Mouse (Mus musculus) brain, embryonic 14.5 days (tissue): ENCODE results near the gene Klhl42.

Experiments
- CTCF ChIP-seq: fragments of 200-500 bp; IDR thresholded peaks from 2 replicates; pipeline ENCODE4 v1.5.1; 2012; ENCODE audit warnings: inconsistent platforms, mild to moderate bottlenecking, moderate library complexity, borderline replicate concordance; ENCODE audit not compliant: insufficient read depth, insufficient read length; ENCODE audit errors: extremely low read depth
- POLR2A ChIP-seq: fragments of 200-500 bp; IDR thresholded peaks from 2 replicates; pipeline ENCODE4 v1.6.1; 2012; ENCODE audit warnings: mild to moderate bottlenecking, inconsistent platforms, borderline replicate concordance; ENCODE audit not compliant: poor library complexity, insufficient read depth, insufficient read length, severe bottlenecking; ENCODE audit errors: extremely low read depth

- TF ChIP-seq CTCF (no peak), POLR2A (no peak)
Measured at GRCm38 (mm10) chr6:147102293-147102692, 11.1 kb downstream of the Klhl42 start.
